Mouse (Mus musculus) splenic B cell, adult 2 months (primary cell): ENCODE measurements around the gene Slc43a3.
"Not testable (repeated sequence)": the region's sequence is repeated elsewhere in the genome, so short reads cannot be mapped to it uniquely, and the experiment has no call there.

Source experiments
- DNase-seq: peaks from one replicate; pipeline ENCODE4 v3.0.0-alpha.2; 2011; ENCODE audit warnings: low read depth, low spot score
- H3K27me3 ChIP-seq: 2 replicates; pipeline ENCODE4 v1.6.1; 2012; ENCODE audit warnings: mild to moderate bottlenecking, low read length, moderate library complexity, mixed read lengths; ENCODE audit not compliant: control insufficient read depth, poor library complexity, insufficient read depth, severe bottlenecking
- H3K36me3 ChIP-seq: 2 replicates; pipeline ENCODE4 v1.6.1; 2012; ENCODE audit warnings: mild to moderate bottlenecking, low read length, moderate library complexity, mixed read lengths; ENCODE audit not compliant: control insufficient read depth, poor library complexity, insufficient read depth, severe bottlenecking

Slc43a3 gene

DNA sequence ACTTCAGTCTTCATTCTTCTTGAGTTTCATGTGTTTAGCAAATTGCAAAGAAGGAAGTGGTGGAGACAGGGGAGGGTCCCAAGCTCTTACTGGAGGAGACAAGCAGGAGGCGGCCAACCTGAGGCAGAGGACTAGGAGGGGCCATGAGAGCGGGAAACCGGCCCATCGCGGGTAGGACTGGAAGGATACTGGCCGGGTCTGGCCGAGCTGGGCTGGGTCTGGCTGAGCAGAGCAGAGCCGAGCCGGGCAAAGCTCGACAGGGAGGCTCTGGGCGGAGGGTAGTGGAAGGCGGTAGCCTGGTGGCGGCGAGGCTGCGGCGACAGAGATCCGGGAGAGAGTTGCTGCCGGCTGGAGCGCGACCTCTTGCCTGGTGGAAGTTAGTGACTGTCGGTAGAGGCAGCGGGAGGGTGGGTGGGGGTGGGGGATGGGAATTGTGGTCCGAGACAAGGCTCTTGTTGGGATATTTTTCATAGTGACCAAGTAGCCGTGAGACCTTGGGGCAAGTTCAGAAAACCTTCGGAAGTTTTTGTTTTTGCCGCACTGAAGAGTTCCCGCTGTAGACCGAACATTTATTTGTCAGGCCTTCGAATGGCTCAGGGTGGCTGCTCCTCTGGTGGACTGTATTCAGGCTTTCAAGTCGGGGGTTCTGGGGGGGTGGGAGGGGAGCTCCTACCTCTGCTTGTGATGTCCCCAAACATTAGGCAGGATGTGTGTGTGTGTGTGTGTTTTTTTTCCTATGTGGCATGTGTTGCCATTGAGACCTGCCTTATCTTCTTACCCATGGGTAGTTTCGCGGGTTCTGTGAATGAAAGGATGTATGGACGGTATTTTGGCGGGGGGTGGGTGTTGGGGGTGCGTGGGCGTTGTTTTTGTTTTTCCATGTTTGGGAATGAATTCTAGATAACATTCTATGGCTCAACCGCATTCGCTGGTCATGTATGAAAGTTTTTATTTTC lies at the start of gene Slc43a3:
Gene Slc43a3 (plus strand): TSS at position 106 of the 956 bp plus-strand sequence.
- DNase-seq = peak; percentile 58
- H3K36me3 ChIP-seq = no peaks in the 10 kb centered on the region

DNA sequence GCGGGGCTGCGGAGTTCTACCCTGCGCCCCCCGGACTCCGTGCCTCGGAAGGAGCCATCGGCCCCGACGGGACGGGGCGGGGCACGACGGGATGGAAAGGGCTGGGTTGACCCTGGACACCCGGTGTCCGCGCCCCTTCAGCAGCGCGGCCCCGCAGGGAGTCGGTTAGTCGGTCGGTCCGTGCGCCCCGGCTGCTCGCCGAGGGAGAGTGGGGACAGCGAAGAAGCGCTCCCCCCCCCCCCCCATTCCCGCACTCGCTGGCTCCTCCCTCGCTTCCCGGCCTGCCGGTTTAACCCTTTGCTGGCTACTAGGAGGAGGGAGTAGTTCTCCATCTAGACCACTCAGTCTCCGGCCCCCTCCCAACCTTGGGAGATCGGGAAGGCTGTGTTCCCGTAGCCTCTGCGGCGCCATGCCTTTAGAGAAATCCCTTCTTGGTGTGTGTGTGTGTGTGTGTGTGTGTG lies 49.5 kb upstream of the Slc43a3 start:
- Histone ChIP-seq H3K36me3 (no peaks in the 10 kb centered on the region), H3K27me3 (peaks cover 2% of the 10 kb centered on the region)
- DNase-seq = peak; percentile 18

More for the DNA sequence above, at the start of gene Slc43a3:
- H3K27me3 ChIP-seq = no peaks in the 10 kb centered on the region

- H3K27me3 ChIP-seq = peaks cover 2% of the 10 kb centered on the region
- H3K36me3 ChIP-seq = no peaks in the 10 kb centered on the region
- DNase-seq = peak; percentile 76
Measured at GRCm38 (mm10) chr2:84887411-84888271, 48.7 kb upstream of the Slc43a3 start.

GRCm38 (mm10) chr2:84888657-84889315 lies 47.6 kb upstream of the Slc43a3 start:
- peaks cover 2% of the 10 kb centered on the region for H3K27me3 ChIP-seq
- DNase-seq = peak; percentile 84
- no peaks in the 10 kb centered on the region for H3K36me3 ChIP-seq

- H3K27me3 ChIP-seq = peaks cover 2% of the 10 kb centered on the region
- DNase-seq = peak; percentile 33
- H3K36me3 ChIP-seq = no peaks in the 10 kb centered on the region
Measured at GRCm38 (mm10) chr2:84889316-84890044, 46.9 kb upstream of the Slc43a3 start.

DNA sequence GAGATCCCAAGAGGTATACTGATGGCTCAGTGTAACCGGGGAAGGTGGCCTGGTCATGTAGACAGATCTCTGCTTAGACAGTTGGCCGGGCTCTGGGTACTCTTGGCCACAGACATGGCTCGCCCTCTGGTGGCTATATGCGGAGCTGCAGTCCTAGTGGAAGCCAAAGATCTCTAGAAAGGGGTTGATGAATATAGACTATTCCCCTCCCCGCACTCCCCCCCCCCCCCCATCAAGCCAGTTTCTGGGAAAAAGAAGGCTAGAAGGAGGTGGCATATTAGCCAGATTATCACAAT lies 46.4 kb upstream of the Slc43a3 start:
- Histone ChIP-seq H3K27me3 (peaks cover 2% of the 10 kb centered on the region), H3K36me3 (no peaks in the 10 kb centered on the region)
- DNase-seq = peak; percentile 83

DNA sequence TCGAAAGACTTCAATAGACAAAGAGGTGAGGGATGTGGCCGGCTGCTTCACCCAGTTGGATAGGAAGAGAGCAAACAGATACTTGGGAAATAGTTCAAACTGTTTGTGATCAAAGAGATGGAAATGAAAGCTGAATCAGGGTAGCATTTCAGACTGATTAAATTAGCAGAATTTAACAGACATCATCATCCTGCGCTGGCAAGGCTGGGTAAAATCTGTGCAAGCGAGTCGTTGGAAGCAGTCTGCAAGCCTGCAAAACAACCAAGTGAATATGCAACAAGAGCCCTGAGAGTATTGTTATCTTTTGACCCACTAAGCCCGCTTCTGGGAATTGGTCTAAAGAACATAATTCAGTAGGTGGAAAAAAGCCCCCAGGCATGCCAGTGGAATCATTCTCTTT lies 43.0 kb upstream of the Slc43a3 start:
- H3K27me3 ChIP-seq = no peaks in the 10 kb centered on the region
- H3K36me3 ChIP-seq = no peaks in the 10 kb centered on the region
- no peak for DNase-seq

- no peak for DNase-seq
- no peaks in the 10 kb centered on the region for H3K27me3 ChIP-seq
- no peaks in the 10 kb centered on the region for H3K36me3 ChIP-seq
Measured at GRCm38 (mm10) chr2:84895495-84896198, 40.7 kb upstream of the Slc43a3 start.

- not testable (repeated sequence) for H3K27me3 ChIP-seq, H3K36me3 ChIP-seq, DNase-seq
Measured at GRCm38 (mm10) chr2:84896686-84897085, 39.7 kb upstream of the Slc43a3 start.

DNA sequence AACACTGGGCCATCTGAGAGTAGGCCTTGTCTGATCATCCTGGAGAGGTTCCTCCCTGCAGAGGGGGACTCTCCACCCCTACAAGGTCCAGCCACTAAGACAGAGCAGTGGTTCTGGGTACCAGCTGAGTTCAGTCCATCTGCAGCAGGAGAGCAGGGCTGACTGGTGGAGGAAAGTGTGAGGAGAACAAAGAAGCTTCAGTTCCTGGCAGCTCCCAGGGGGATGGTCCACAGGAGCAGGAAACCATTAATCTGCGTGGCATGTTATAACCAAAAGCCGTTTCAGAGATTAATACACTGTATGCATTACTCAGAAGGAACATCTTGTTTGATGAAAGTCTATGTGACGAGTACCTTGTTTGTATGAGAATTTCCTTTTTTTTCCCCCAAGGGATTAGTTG lies 23.7 kb upstream of the Slc43a3 start:
- H3K36me3 ChIP-seq = no peaks in the 10 kb centered on the region
- no peaks in the 10 kb centered on the region for H3K27me3 ChIP-seq
- no peak for DNase-seq

- no peak for DNase-seq
- Histone ChIP-seq H3K36me3 (no peaks in the 10 kb centered on the region), H3K27me3 (no peaks in the 10 kb centered on the region)
Measured at GRCm38 (mm10) chr2:84913881-84914280, 22.5 kb upstream of the Slc43a3 start.

GRCm38 (mm10) chr2:84915330-84915729 lies 21.0 kb upstream of the Slc43a3 start:
- no peak for DNase-seq
- Histone ChIP-seq H3K27me3 (no peaks in the 10 kb centered on the region), H3K36me3 (no peaks in the 10 kb centered on the region)

- DNase-seq = no peak
- no peaks in the 10 kb centered on the region for H3K36me3 ChIP-seq
- no peaks in the 10 kb centered on the region for H3K27me3 ChIP-seq
Measured at GRCm38 (mm10) chr2:84916548-84917320, 19.6 kb upstream of the Slc43a3 start.
